Mouse (Mus musculus): ENCODE data around the gene Sall1. TPM values are rescaled to one million over a fixed set of nuclear protein-coding genes. Genes with fewer than 3 reads are reported as not detected.

Sall1 gene
- polyA plus RNA-seq, 1 experiment from 2014 or later = 5.3 TPM

GRCm38 (mm10) chr8:89052880-89053279 is 8.9 kb upstream of the Sall1 start:
- no peaks in the 10 kb centered on the region for H3K9me3 ChIP-seq (ENCODE audit: control insufficient read depth, low read length)
- no peaks in the 10 kb centered on the region for H3K36me3 ChIP-seq (ENCODE audit: control insufficient read depth, insufficient read depth, low read length)
- H3K27ac ChIP-seq (ENCODE audit: low read depth, low read length) = no peak overlapping the region
- no peaks in the 10 kb centered on the region for H3K4me1 ChIP-seq (ENCODE audit: control insufficient read depth, insufficient read depth, low read depth, low read length)
- H3K9ac ChIP-seq (ENCODE audit: low read depth, low read length) = no peak overlapping the region
- H3K27me3 ChIP-seq (replicated peaks; ENCODE audit: control insufficient read depth, insufficient read depth, low read length) = peaks cover 15% of the 10 kb centered on the region
- 92% methylated on average over 7 of the region's 7 CpGs for WGBS
- no peak for ATAC-seq
- H3K4me2 ChIP-seq (ENCODE audit: low read length) = no peak overlapping the region
- H3K4me3 ChIP-seq (ENCODE audit: low read length) = no peak overlapping the region

GRCm38 (mm10) chr8:89046639-89047348 is 2.8 kb upstream of the Sall1 start:
- H3K36me3 ChIP-seq (ENCODE audit: control insufficient read depth, insufficient read depth, low read length) = no peaks in the 10 kb centered on the region
- H3K4me3 ChIP-seq (ENCODE audit: low read length) = no peak overlapping the region
- no peak for ATAC-seq
- no peak overlapping the region for H3K27ac ChIP-seq (ENCODE audit: low read depth, low read length)
- H3K9ac ChIP-seq (ENCODE audit: low read depth, low read length) = no peak overlapping the region
- H3K9me3 ChIP-seq (ENCODE audit: control insufficient read depth, low read length) = no peaks in the 10 kb centered on the region
- peak overlapping the region; percentile 20 for H3K4me2 ChIP-seq (ENCODE audit: low read length)
- 4% methylated on average over 26 of the region's 26 CpGs for WGBS
- H3K27me3 ChIP-seq (replicated peaks; ENCODE audit: control insufficient read depth, insufficient read depth, low read length) = peaks cover 21% of the 10 kb centered on the region
- peaks cover 28% of the 10 kb centered on the region for H3K4me1 ChIP-seq (ENCODE audit: control insufficient read depth, insufficient read depth, low read depth, low read length)

- H3K9me3 ChIP-seq (ENCODE audit: control insufficient read depth, low read length) = no peaks in the 10 kb centered on the region
- H3K9ac ChIP-seq (ENCODE audit: low read depth, low read length) = no peak overlapping the region
- peak overlapping the region; percentile 16; the same call in 1 of the 2 replicates for H3K4me3 ChIP-seq (ENCODE audit: low read length)
- WGBS = 4% methylated on average over 14 of the region's 15 CpGs
- peaks cover 31% of the 10 kb centered on the region for H3K4me1 ChIP-seq (ENCODE audit: control insufficient read depth, insufficient read depth, low read depth, low read length)
- 0 out of 2 replicates have a peak overlapping the region, but pooled peaks have one; percentile 44 for H3K27ac ChIP-seq (ENCODE audit: low read depth, low read length)
- H3K36me3 ChIP-seq (ENCODE audit: control insufficient read depth, insufficient read depth, low read length) = no peaks in the 10 kb centered on the region
- no peak for ATAC-seq
- H3K4me2 ChIP-seq (ENCODE audit: low read length) = peak overlapping the region; percentile 89
- H3K27me3 ChIP-seq (replicated peaks; ENCODE audit: control insufficient read depth, insufficient read depth, low read length) = peaks cover 21% of the 10 kb centered on the region
Measured at GRCm38 (mm10) chr8:89046226-89046625, 2.3 kb upstream of the Sall1 start.

- H3K27me3 ChIP-seq (replicated peaks; ENCODE audit: control insufficient read depth, insufficient read depth, low read length) = peaks cover 21% of the 10 kb centered on the region
- WGBS = 3% methylated on average over 17 of the region's 17 CpGs
- no peak overlapping the region for H3K9ac ChIP-seq (ENCODE audit: low read depth, low read length)
- no peaks in the 10 kb centered on the region for H3K9me3 ChIP-seq (ENCODE audit: control insufficient read depth, low read length)
- H3K4me1 ChIP-seq (ENCODE audit: control insufficient read depth, insufficient read depth, low read depth, low read length) = peaks cover 32% of the 10 kb centered on the region
- ATAC-seq = no peak
- peak overlapping the region; percentile 44; the same call in 1 of the 2 replicates for H3K27ac ChIP-seq (ENCODE audit: low read depth, low read length)
- H3K4me3 ChIP-seq (ENCODE audit: low read length) = peak overlapping the region; percentile 53; the same call in 1 of the 2 replicates
- H3K4me2 ChIP-seq (ENCODE audit: low read length) = peak overlapping the region; percentile 89
- no peaks in the 10 kb centered on the region for H3K36me3 ChIP-seq (ENCODE audit: control insufficient read depth, insufficient read depth, low read length)
Measured at GRCm38 (mm10) chr8:89045726-89046125, 1.8 kb upstream of the Sall1 start.

GRCm38 (mm10) chr8:89045218-89045601 is 1.2 kb upstream of the Sall1 start:
- ATAC-seq = no peak
- Histone ChIP-seq H3K4me3 (ENCODE audit: low read length) (peak overlapping the region; percentile 53), H3K27ac (ENCODE audit: low read depth, low read length) (peak overlapping the region; percentile 46; the same call in 1 of the 2 replicates), H3K36me3 (ENCODE audit: control insufficient read depth, insufficient read depth, low read length) (no peaks in the 10 kb centered on the region), H3K9me3 (ENCODE audit: control insufficient read depth, low read length) (no peaks in the 10 kb centered on the region), H3K27me3 (replicated peaks; ENCODE audit: control insufficient read depth, insufficient read depth, low read length) (peaks cover 21% of the 10 kb centered on the region), H3K4me1 (ENCODE audit: control insufficient read depth, insufficient read depth, low read depth, low read length) (peaks cover 32% of the 10 kb centered on the region), H3K9ac (ENCODE audit: low read depth, low read length) (peak overlapping the region; percentile 2; the same call in 1 of the 2 replicates), H3K4me2 (ENCODE audit: low read length) (peak overlapping the region; percentile 89)
- WGBS = under 1% methylated on average over 29 of the region's 30 CpGs

- no peak for ATAC-seq
- Histone ChIP-seq H3K9ac (ENCODE audit: low read depth, low read length) (peak overlapping the region; percentile 19; the same call in 1 of the 2 replicates), H3K27me3 (replicated peaks; ENCODE audit: control insufficient read depth, insufficient read depth, low read length) (peaks cover 23% of the 10 kb centered on the region), H3K27ac (ENCODE audit: low read depth, low read length) (peak overlapping the region; percentile 75), H3K4me3 (ENCODE audit: low read length) (peak overlapping the region; percentile 53), H3K9me3 (ENCODE audit: control insufficient read depth, low read length) (no peaks in the 10 kb centered on the region), H3K36me3 (ENCODE audit: control insufficient read depth, insufficient read depth, low read length) (no peaks in the 10 kb centered on the region), H3K4me1 (ENCODE audit: control insufficient read depth, insufficient read depth, low read depth, low read length) (peaks cover 32% of the 10 kb centered on the region), H3K4me2 (ENCODE audit: low read length) (peak overlapping the region; percentile 89)
- WGBS = under 1% methylated on average over 31 of the region's 31 CpGs
Measured at GRCm38 (mm10) chr8:89044511-89045217, 702 bp upstream of the Sall1 start.

GRCm38 (mm10) chr8:89043371-89043841 is 556 bp downstream of the Sall1 start:
- ATAC-seq = peak; percentile 81
- no peaks in the 10 kb centered on the region for H3K9me3 ChIP-seq (ENCODE audit: control insufficient read depth, low read length)
- H3K27me3 ChIP-seq (replicated peaks; ENCODE audit: control insufficient read depth, insufficient read depth, low read length) = peaks cover 18% of the 10 kb centered on the region
- peak overlapping the region; percentile 53 for H3K4me3 ChIP-seq (ENCODE audit: low read length)
- WGBS = under 1% methylated on average over 25 of the region's 32 CpGs
- peaks cover 32% of the 10 kb centered on the region for H3K4me1 ChIP-seq (ENCODE audit: control insufficient read depth, insufficient read depth, low read depth, low read length)
- peak overlapping the region; percentile 75 for H3K27ac ChIP-seq (ENCODE audit: low read depth, low read length)
- H3K36me3 ChIP-seq (ENCODE audit: control insufficient read depth, insufficient read depth, low read length) = no peaks in the 10 kb centered on the region
- peak overlapping the region; percentile 61 for H3K9ac ChIP-seq (ENCODE audit: low read depth, low read length)
- peak overlapping the region; percentile 89 for H3K4me2 ChIP-seq (ENCODE audit: low read length)

- peak; percentile 91 for ATAC-seq
- Histone ChIP-seq H3K4me3 (ENCODE audit: low read length) (peak overlapping the region; percentile 53), H3K27ac (ENCODE audit: low read depth, low read length) (peak overlapping the region; percentile 78), H3K9me3 (ENCODE audit: control insufficient read depth, low read length) (no peaks in the 10 kb centered on the region), H3K36me3 (ENCODE audit: control insufficient read depth, insufficient read depth, low read length) (no peaks in the 10 kb centered on the region), H3K4me1 (ENCODE audit: control insufficient read depth, insufficient read depth, low read depth, low read length) (peaks cover 32% of the 10 kb centered on the region), H3K9ac (ENCODE audit: low read depth, low read length) (peak overlapping the region; percentile 61), H3K4me2 (ENCODE audit: low read length) (peak overlapping the region; percentile 89), H3K27me3 (replicated peaks; ENCODE audit: control insufficient read depth, insufficient read depth, low read length) (peaks cover 13% of the 10 kb centered on the region)
- WGBS = under 1% methylated on average over 60 of the region's 80 CpGs
Measured at GRCm38 (mm10) chr8:89042560-89043370, 1.2 kb downstream of the Sall1 start.

Measured in hindbrain, embryonic 16.5 days (tissue).